Mouse (Mus musculus): ENCODE results near the gene Tnfsf9. TPM values are rescaled to one million over a fixed set of nuclear protein-coding genes. Genes with fewer than 3 reads are reported as not detected.

The Tnfsf9 gene
- total and polyA plus RNA-seq, 2 experiments from 2014 or later, result 3.6 to 3.8 TPM

GRCm38 (mm10) chr17:57085970-57086757 lies 19.0 kb upstream of the Tnfsf9 start:
- TF ChIP-seq CTCF (IDR thresholded peaks at IDR 0.05), result no peak
- no peaks in the 10 kb centered on the region for H3K9me3 ChIP-seq (ENCODE audit: low read length)
- 85% methylated on average over 11 of the region's 11 CpGs for WGBS
- H3K27ac ChIP-seq (ENCODE audit: low read depth, low read length), result no peak overlapping the region
- DNase-seq (ENCODE audit: low spot score) (no peak), ATAC-seq (ENCODE audit: low FRiP score) (no peak)
- peak overlapping the region; percentile 85 for H3K4me2 ChIP-seq (ENCODE audit: low read depth, low read length, poor library complexity, severe bottlenecking)
- no peaks in the 10 kb centered on the region for H3K27me3 ChIP-seq (ENCODE audit: insufficient read depth, low read length)
- H3K4me1 ChIP-seq (ENCODE audit: insufficient read depth, low read length), result peaks cover 10% of the 10 kb centered on the region
- H3K9ac ChIP-seq (replicated peaks; ENCODE audit: low read length, poor library complexity, severe bottlenecking), result no peak overlapping the region
- peaks cover 17% of the 10 kb centered on the region for H3K36me3 ChIP-seq (ENCODE audit: insufficient read depth, low read length)
- H3K4me3 ChIP-seq (ENCODE audit: low read depth, low read length), result peak overlapping the region; percentile 64

GRCm38 (mm10) chr17:57087049-57087832 lies 17.9 kb upstream of the Tnfsf9 start, which contains the start of gene Tubb4a:
TSS of gene Tubb4a (minus strand) at chr17:57087782.
- H3K36me3 ChIP-seq (ENCODE audit: insufficient read depth, low read length), result peaks cover 11% of the 10 kb centered on the region; the same call in 1 of the 2 replicates
- peak; percentile 93 for ATAC-seq (ENCODE audit: low FRiP score)
- H3K9ac ChIP-seq (replicated peaks; ENCODE audit: low read length, poor library complexity, severe bottlenecking), result peak within 1 kb of the TSS; percentile 86
- peak; percentile 89 for DNase-seq (ENCODE audit: low spot score)
- H3K4me1 ChIP-seq (ENCODE audit: insufficient read depth, low read length), result peaks cover 10% of the 10 kb centered on the region
- peak within 1 kb of the TSS; percentile 85 for H3K4me2 ChIP-seq (ENCODE audit: low read depth, low read length, poor library complexity, severe bottlenecking)
- H3K27me3 ChIP-seq (ENCODE audit: insufficient read depth, low read length), result no peaks in the 10 kb centered on the region
- H3K4me3 ChIP-seq (ENCODE audit: low read depth, low read length), result peak within 1 kb of the TSS; percentile 64
- under 1% methylated on average over 31 of the region's 31 CpGs for WGBS
- peak; percentile 39 for TF ChIP-seq CTCF (IDR thresholded peaks at IDR 0.05)
- no peaks in the 10 kb centered on the region for H3K9me3 ChIP-seq (ENCODE audit: low read length)
- peak within 1 kb of the TSS; percentile 86 for H3K27ac ChIP-seq (ENCODE audit: low read depth, low read length)

- Histone ChIP-seq H3K9me3 (ENCODE audit: low read length) (no peaks in the 10 kb centered on the region), H3K27ac (ENCODE audit: low read depth, low read length) (no peak overlapping the region), H3K9ac (replicated peaks; ENCODE audit: low read length, poor library complexity, severe bottlenecking) (no peak overlapping the region), H3K4me3 (ENCODE audit: low read depth, low read length) (no peak overlapping the region), H3K4me1 (ENCODE audit: insufficient read depth, low read length) (no peaks in the 10 kb centered on the region; the same call in 1 of the 2 replicates), H3K36me3 (ENCODE audit: insufficient read depth, low read length) (no peaks in the 10 kb centered on the region), H3K27me3 (ENCODE audit: insufficient read depth, low read length) (no peaks in the 10 kb centered on the region), H3K4me2 (ENCODE audit: low read depth, low read length, poor library complexity, severe bottlenecking) (no peak overlapping the region)
- WGBS, result 97% methylated on average over 3 of the region's 3 CpGs
- no peak for TF ChIP-seq CTCF (IDR thresholded peaks at IDR 0.05)
- no peak for ATAC-seq (ENCODE audit: low FRiP score)
- no peak for DNase-seq (ENCODE audit: low spot score)
Measured at GRCm38 (mm10) chr17:57094222-57094621, 10.9 kb upstream of the Tnfsf9 start.

- no peak overlapping the region; the same call in 1 of the 2 replicates for H3K9ac ChIP-seq (replicated peaks; ENCODE audit: low read length, poor library complexity, severe bottlenecking)
- no peaks in the 10 kb centered on the region; the same call in 1 of the 2 replicates for H3K4me1 ChIP-seq (ENCODE audit: insufficient read depth, low read length)
- peak; percentile 68 for DNase-seq (ENCODE audit: low spot score)
- WGBS, result 2% methylated on average over 18 of the region's 19 CpGs
- peak overlapping the region; percentile 15 for H3K4me3 ChIP-seq (ENCODE audit: low read depth, low read length)
- no peak for TF ChIP-seq CTCF (IDR thresholded peaks at IDR 0.05)
- no peak overlapping the region for H3K27ac ChIP-seq (ENCODE audit: low read depth, low read length)
- no peaks in the 10 kb centered on the region for H3K27me3 ChIP-seq (ENCODE audit: insufficient read depth, low read length)
- no peaks in the 10 kb centered on the region for H3K9me3 ChIP-seq (ENCODE audit: low read length)
- no peaks in the 10 kb centered on the region for H3K36me3 ChIP-seq (ENCODE audit: insufficient read depth, low read length)
- H3K4me2 ChIP-seq (ENCODE audit: low read depth, low read length, poor library complexity, severe bottlenecking), result peak overlapping the region; percentile 48
- ATAC-seq (ENCODE audit: low FRiP score), result peak; percentile 61
Measured at GRCm38 (mm10) chr17:57095855-57096622, 9.1 kb upstream of the Tnfsf9 start.

GRCm38 (mm10) chr17:57096623-57096920 lies 8.6 kb upstream of the Tnfsf9 start:
- peak; percentile 71 for DNase-seq (ENCODE audit: low spot score)
- WGBS, result 2% methylated on average over 11 of the region's 11 CpGs

More at GRCm38 (mm10) chr17:57096623-57096920, 8.6 kb upstream of the Tnfsf9 start:
- peak; percentile 69 for ATAC-seq (ENCODE audit: low FRiP score)
- Histone ChIP-seq H3K4me3 (ENCODE audit: low read depth, low read length) (peak overlapping the region; percentile 15), H3K9me3 (ENCODE audit: low read length) (no peaks in the 10 kb centered on the region), H3K27ac (ENCODE audit: low read depth, low read length) (no peak overlapping the region), H3K36me3 (ENCODE audit: insufficient read depth, low read length) (no peaks in the 10 kb centered on the region), H3K9ac (replicated peaks; ENCODE audit: low read length, poor library complexity, severe bottlenecking) (no peak overlapping the region), H3K27me3 (ENCODE audit: insufficient read depth, low read length) (no peaks in the 10 kb centered on the region), H3K4me1 (ENCODE audit: insufficient read depth, low read length) (no peaks in the 10 kb centered on the region; the same call in 1 of the 2 replicates), H3K4me2 (ENCODE audit: low read depth, low read length, poor library complexity, severe bottlenecking) (peak overlapping the region; percentile 48)
- TF ChIP-seq CTCF (IDR thresholded peaks at IDR 0.05), result peak; percentile 91

Data from midbrain, postnatal 0 days (tissue).